Mouse (Mus musculus) liver, postnatal 0 days (tissue): ENCODE data around the gene Lrrc7. TPM values are rescaled to one million over a fixed set of nuclear protein-coding genes. Genes with fewer than 3 reads are reported as not detected.
A peak's percentile ranks its signal among the peaks of the same experiment; 100 is the strongest.

Source experiments
- ATAC-seq: fragments of 200-750 bp; cut with Nextera tagmentation; 2 replicates; pipeline ENCODE4 v1.8.0; 2017; ENCODE audit warnings: mild to moderate bottlenecking, moderate library complexity
- DNase-seq: peaks from one replicate; pipeline ENCODE4 v3.0.0-alpha.2; 2016
- H3K27ac ChIP-seq: fragments of 300-500 bp; sonication (generic); 2 replicates; pipeline ENCODE4 v1.5.1; 2014; ENCODE audit warnings: antibody characterized with exemption, moderate library complexity, mild to moderate bottlenecking, low read depth
- H3K27me3 ChIP-seq: fragments of 300-500 bp; sonication (generic); 2 replicates; pipeline ENCODE4 v1.6.1; 2014; ENCODE audit warnings: low read length, control low read depth, mixed read lengths; ENCODE audit not compliant: insufficient read depth
- H3K36me3 ChIP-seq: fragments of 300-500 bp; sonication (generic); replicated peaks from 2 replicates; pipeline ENCODE4 v1.6.1; 2014; ENCODE audit warnings: mild to moderate bottlenecking, control low read depth, low read length, moderate library complexity, mixed read lengths; ENCODE audit not compliant: insufficient read depth
- H3K4me1 ChIP-seq: fragments of 300-500 bp; sonication (generic); 2 replicates; pipeline ENCODE4 v1.6.1; 2014; ENCODE audit warnings: antibody characterized with exemption, mild to moderate bottlenecking, control low read depth; ENCODE audit not compliant: insufficient read depth
- H3K4me2 ChIP-seq: fragments of 300-500 bp; sonication (generic); 2 replicates; pipeline ENCODE4 v1.6.1; 2014; ENCODE audit warnings: low read depth, mild to moderate bottlenecking, low read length, moderate library complexity, mixed read lengths
- H3K4me3 ChIP-seq: fragments of 300-500 bp; sonication (generic); 2 replicates; pipeline ENCODE4 v1.5.1; 2014; ENCODE audit warnings: low read depth, low read length
- H3K9ac ChIP-seq: fragments of 300-500 bp; sonication (generic); replicated peaks from 2 replicates; pipeline ENCODE4 v1.6.1; 2014; ENCODE audit warnings: mild to moderate bottlenecking, moderate library complexity
- H3K9me3 ChIP-seq: fragments of 300-500 bp; sonication (generic); 2 replicates; pipeline ENCODE4 v1.6.1; 2016; ENCODE audit warnings: mild to moderate bottlenecking, control low read depth, low read length, mixed read lengths
- CTCF ChIP-seq: sonication (generic); IDR thresholded peaks from 2 replicates; pipeline ENCODE4 v1.5.1; 2016; ENCODE audit warnings: antibody characterized with exemption, low read depth
- EP300 ChIP-seq: IDR thresholded peaks from 2 replicates; pipeline ENCODE4 v1.6.1; 2016; ENCODE audit warnings: antibody characterized with exemption, low read depth, mild to moderate bottlenecking
- WGBS: fragments of 180-500 bp; shearing (Covaris S2); extraction: QIAGEN DNeasy Blood & Tissue Kit; methylation state at CpG from one replicate; pipeline ENCODE4 v1.1.7; 2014; ENCODE audit not compliant: insufficient replicate concordance; 5-methylcytosine and 5-hydroxymethylcytosine counted together
- polyA plus RNA-seq: library from polyadenylated mRNA; unstranded; fragments of >200 nt; fragmentation: Nextera tagmentation; extraction: Ambion mirVana; gene quantifications from 2 replicates; pipeline ENCODE4 v1.2.1, GENCODE M21; 2015

Gene Lrrc7
- polyA plus RNA-seq, 1 experiment from 2014 or later: 0.01 TPM

- Histone ChIP-seq H3K36me3 (no peaks in the 10 kb centered on the region), H3K27ac (no peak overlapping the region), H3K4me2 (no peak overlapping the region), H3K4me3 (no peak overlapping the region), H3K27me3 (no peaks in the 10 kb centered on the region), H3K9ac (no peak overlapping the region), H3K4me1 (no peaks in the 10 kb centered on the region), H3K9me3 (no peaks in the 10 kb centered on the region)
- WGBS: 79% methylated on average over 4 of the region's 4 CpGs
- TF ChIP-seq CTCF (no peak), EP300 (no peak)
- ATAC-seq (no peak), DNase-seq (no peak)
Observed at GRCm38 (mm10) chr3:158093919-158094318, 468.1 kb downstream of the Lrrc7 start.

DNA sequence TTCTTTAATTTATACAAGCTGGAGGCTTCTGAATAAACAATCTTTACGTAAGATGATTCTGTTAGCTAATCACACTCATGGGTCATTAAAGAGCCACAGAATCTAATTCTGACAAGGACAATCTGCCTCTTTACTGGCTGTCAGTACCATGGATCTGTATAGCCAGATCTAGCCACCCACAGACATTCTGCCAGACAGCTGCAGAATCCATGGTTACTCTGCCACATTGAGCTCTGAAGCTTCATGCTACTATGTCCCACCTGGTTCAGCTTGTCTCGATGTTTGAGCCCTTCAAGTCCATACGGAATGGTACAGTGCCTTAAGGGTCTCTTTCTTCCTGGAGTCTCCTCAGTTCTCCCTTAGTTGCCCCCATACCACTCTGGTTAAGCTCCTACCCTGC is 470.4 kb downstream of the Lrrc7 start:
- Histone ChIP-seq H3K27me3 (no peaks in the 10 kb centered on the region), H3K9me3 (no peaks in the 10 kb centered on the region), H3K36me3 (no peaks in the 10 kb centered on the region), H3K9ac (no peak overlapping the region), H3K4me2 (no peak overlapping the region), H3K4me1 (no peaks in the 10 kb centered on the region), H3K4me3 (no peak overlapping the region), H3K27ac (no peak overlapping the region)
- WGBS: 80% methylated on average over 3 of the region's 3 CpGs
- no peak for TF ChIP-seq EP300
- no peak for TF ChIP-seq CTCF
- ATAC-seq: no peak
- no peak for DNase-seq

DNA sequence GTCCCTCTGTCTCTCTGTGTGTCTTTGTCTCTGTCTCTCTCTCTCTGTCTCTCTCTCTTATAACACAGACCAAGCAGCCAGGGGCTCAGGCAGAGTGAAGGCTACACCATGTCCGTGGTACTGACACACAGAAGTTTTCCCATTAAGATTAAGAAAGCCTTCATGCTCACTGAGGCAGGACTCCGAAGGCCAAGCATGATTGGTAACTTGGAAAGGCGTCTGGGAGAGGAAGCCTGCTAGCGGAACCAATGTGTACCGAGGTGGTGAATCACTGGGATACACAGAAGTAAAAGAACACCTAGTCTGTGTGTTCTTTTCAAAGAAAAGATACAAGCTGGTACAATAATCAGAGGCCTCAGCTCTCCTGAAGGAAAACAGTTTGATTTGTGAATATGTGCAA is 484.2 kb downstream of the Lrrc7 start:
- 69% methylated on average over 5 of the region's 5 CpGs for WGBS
- no peaks in the 10 kb centered on the region for H3K27me3 ChIP-seq
- TF ChIP-seq CTCF: no peak
- no peak for TF ChIP-seq EP300
- DNase-seq: no peak
- no peak for ATAC-seq
- no peaks in the 10 kb centered on the region for H3K36me3 ChIP-seq
- H3K4me3 ChIP-seq: no peak overlapping the region
- no peak overlapping the region for H3K4me2 ChIP-seq
- H3K9me3 ChIP-seq: no peaks in the 10 kb centered on the region
- no peaks in the 10 kb centered on the region for H3K4me1 ChIP-seq
- no peak overlapping the region for H3K27ac ChIP-seq
- H3K9ac ChIP-seq: no peak overlapping the region

GRCm38 (mm10) chr3:158077380-158077772 is 484.6 kb downstream of the Lrrc7 start:
- ATAC-seq (no peak), DNase-seq (no peak)
- Histone ChIP-seq H3K4me3 (no peak overlapping the region), H3K36me3 (no peaks in the 10 kb centered on the region), H3K4me2 (no peak overlapping the region), H3K27ac (no peak overlapping the region), H3K9me3 (no peaks in the 10 kb centered on the region), H3K27me3 (no peaks in the 10 kb centered on the region), H3K9ac (no peak overlapping the region), H3K4me1 (no peaks in the 10 kb centered on the region)
- TF ChIP-seq EP300: no peak
- TF ChIP-seq CTCF: no peak
- 17% methylated on average over 1 of the region's 1 CpGs for WGBS

- DNase-seq (no peak), ATAC-seq (peak; percentile 19; the same call in 1 of the 2 replicates)
- Histone ChIP-seq H3K9ac (no peak overlapping the region), H3K4me1 (no peaks in the 10 kb centered on the region), H3K4me3 (no peak overlapping the region), H3K27ac (no peak overlapping the region), H3K9me3 (no peaks in the 10 kb centered on the region), H3K27me3 (no peaks in the 10 kb centered on the region), H3K4me2 (no peak overlapping the region), H3K36me3 (no peaks in the 10 kb centered on the region)
- WGBS: 38% methylated on average over 4 of the region's 4 CpGs
- TF ChIP-seq EP300 (no peak), CTCF (peak; percentile 70)
Observed at GRCm38 (mm10) chr3:158076685-158077379, 485.2 kb downstream of the Lrrc7 start.

DNA sequence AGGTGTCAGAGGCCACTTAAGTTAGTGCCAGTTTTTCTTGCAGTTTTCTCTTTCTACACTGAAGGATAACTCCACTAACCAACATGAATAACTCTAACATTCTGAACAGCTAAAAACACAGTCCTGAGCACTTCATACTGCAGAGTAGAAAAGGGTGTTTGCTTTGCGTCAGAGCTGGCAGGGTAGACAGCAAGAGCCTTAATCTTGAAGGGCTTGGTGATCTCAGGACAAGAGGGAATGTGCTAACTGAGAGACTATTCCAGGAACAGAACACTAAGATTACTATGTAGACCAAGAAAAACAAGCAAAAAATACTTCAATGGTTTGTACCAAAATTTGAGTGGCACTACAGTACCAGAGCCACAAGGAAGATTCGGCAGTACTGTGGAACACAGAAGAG is 487.0 kb downstream of the Lrrc7 start:
- TF ChIP-seq CTCF (no peak), EP300 (no peak)
- 87% methylated on average over 2 of the region's 2 CpGs for WGBS
- Histone ChIP-seq H3K9ac (no peak overlapping the region), H3K36me3 (no peaks in the 10 kb centered on the region), H3K27me3 (no peaks in the 10 kb centered on the region), H3K4me2 (no peak overlapping the region), H3K4me3 (no peak overlapping the region), H3K4me1 (no peaks in the 10 kb centered on the region), H3K9me3 (no peaks in the 10 kb centered on the region), H3K27ac (no peak overlapping the region)
- ATAC-seq: no peak
- DNase-seq: no peak
